Mouse (Mus musculus) c-Kit-negative CD71-positive TER-119-positive erythroid progenitor cells, embryonic 14.5 days (primary cell): ENCODE data around the gene Fkbp2.

ENCODE experiments used
- DNase-seq: peaks from one replicate; pipeline ENCODE4 v3.0.0-alpha.2; 2013; ENCODE audit warnings: low read depth, low spot score

Gene Fkbp2

GRCm38 (mm10) chr19:6940396-6941351, 39.6 kb downstream of the Fkbp2 start:
- DNase-seq, result no peak

DNA sequence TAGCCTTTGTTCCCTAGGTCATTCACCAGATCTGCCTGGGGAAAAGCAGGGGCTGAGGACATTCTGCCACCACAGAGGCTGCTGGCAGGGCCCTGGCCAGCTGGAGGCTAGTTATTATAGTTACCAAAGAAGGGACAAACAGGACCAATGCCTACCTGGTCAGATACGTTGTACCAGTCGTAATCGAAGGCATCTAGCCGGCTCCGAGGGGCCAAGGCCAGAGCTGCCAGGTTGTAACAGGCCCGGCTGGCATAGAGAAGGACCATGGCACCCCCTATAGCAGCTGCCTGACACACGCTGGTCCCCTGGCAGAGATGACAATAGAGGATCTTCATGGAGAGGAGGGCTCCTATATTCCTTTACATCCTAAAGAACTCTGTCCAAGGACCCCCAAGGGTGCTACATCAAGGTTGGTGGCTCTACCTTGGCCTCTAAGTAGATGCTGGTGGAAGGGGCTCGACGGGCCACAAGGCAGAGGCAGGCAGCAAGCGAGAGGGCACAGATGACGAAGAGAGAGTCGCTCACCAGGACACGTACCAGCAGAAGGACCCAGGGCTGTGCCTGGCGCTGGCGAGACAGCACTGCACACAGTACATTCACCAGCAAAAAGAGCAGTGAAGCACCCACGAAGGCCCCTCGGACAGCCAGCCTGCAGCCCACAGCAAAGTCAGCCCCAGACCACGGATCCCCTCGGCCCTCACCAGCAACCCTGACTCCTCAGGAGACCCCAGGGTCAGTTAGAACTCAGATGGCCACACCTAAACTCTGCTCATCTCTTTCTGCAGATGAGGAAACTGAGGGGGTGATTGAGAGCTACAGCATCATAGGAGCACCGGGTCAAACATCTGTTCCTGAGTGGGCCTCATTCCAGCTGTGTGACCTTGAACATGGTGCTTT, 40.9 kb downstream of the Fkbp2 start:
- DNase-seq, result no peak

DNA sequence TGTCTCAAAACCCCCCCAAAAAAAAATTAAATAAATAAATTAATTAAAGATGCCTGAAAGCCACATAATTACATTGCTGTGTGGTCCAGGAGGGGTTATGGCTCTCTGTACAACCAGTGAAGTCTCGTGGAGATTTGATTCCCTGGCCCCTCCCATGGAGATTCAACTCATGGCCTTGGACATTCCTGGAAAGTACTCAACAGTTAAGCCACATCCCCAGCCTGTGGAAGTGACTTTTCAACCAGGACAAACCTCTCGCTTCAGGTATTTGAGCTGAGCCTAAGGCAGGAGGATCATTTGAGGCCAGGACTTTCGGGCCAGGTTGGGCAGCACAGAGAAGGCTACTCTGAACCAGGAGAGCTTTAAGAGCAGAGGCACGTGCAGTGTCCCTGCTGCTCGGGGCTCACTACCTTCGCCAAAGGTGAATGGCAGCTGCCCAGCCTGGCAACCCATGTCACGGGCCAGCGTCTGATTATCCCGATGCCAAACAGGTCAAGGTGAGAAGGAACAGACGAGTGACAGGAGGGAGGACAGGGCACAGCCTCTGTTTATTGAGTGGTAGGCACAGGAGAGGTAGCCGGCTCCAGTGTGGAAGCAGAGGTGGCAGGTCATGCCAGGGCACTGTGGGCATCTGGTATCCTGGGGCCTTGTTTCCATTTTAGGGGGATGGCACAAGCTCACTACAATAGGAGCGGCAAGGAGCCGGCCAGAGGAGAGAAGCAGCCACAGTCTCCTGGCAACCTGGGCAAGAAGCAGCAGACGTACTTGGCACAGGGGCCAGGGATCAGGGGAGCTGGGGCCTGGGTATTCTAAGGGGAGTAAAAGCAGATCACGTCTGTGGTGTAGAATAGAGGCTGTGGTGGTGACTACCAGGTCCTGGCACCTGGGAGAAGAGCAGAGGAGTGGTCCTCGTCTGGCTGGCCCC, 42.5 kb downstream of the Fkbp2 start:
- DNase-seq, result no peak

DNA sequence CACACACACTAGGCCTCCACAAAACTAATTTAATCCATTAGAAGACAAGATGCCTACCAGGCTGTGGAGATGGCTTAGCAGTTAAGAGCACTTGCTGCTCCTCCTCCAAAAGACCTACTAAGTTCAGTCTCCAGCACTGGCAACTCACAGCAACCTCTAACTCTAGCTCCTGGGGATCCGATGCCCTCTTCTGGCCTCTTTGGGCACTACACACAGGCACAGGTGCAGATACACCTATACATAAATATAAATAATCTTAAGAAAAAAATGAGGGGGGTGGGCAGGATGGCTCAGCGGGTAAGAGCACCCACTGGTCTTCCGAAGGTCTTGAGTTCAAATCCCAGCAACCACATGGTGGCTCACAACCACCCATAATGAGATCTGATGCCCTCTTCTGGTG, 44.0 kb downstream of the Fkbp2 start:
- no peak for DNase-seq

DNA sequence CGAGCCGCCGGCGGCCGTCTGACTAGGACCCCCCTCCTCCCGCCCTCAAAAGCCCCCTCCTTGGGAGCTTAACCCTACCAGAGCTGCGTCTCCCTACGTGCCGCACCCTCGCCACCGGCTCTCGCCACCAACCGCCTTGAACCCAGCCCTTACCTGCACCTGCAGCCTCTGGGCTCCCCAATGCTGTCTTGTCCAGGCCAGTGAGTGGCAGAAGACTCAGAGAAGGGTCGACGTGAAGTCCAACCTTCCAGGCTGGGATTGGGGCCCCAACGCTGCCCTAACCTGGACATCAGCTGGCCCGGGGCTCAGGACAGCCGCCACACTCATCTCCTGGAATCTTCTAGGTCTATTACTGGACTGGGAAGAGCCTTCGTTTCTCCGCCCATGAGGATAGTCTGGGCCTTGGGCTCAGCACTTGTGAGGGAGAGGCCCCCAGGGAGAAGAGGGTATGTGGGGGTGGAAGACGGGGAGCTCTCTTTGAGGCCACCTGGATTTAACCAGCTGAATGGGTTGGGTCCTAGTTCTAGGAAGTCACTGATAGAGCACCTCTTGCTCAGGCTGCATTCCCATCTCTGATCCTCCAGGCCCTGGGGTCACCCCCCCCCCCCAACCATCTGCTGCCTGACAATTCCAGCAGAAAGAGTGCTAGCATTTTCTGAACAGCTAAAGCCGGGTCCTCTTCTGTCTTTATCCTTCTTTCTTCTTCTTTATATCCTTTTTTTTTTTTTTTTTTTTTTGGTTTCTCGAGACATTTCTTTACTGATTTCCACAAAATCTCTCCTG, 45.9 kb downstream of the Fkbp2 start, which contains the start of gene Kcnk4:
TSS of gene Kcnk4 (minus strand) at position 321 of the 783 bp plus-strand sequence.
- no peak for DNase-seq

DNA sequence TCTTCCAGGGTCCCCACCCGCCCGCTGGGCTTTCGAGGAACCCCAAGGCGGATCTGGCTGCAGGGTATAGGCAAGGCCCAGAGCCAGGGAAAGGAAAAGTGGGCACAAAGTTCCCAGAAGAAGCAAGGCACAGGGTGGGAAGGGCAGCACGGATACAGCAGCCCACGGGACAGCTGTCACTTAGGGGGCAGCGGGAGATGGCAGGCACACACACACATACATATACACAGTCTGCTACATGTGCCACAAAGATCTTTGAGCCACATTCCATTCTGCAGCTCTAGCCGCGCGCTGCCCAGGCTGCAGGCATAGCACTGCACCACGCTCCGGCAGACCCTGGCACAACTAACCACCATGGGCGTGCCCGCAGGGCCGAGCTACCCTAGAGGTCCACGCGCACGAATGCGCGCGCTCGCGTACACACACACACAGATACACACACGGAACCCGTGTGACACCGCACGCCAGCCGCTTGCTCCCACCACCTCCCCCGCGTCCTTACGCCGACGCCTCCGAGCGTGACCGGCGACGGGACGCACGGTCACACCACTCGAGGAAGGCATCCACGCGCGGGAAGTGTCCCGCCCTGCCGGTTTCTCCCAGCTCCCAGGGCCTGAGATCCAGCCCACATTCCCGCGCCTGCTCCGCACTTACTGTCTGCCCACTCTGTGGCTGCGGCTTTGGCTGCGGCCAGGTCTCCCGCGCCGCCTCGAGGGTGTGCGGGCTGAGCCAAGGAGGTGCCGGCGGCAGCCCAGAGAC, 46.7 kb downstream of the Fkbp2 start:
- no peak for DNase-seq

DNA sequence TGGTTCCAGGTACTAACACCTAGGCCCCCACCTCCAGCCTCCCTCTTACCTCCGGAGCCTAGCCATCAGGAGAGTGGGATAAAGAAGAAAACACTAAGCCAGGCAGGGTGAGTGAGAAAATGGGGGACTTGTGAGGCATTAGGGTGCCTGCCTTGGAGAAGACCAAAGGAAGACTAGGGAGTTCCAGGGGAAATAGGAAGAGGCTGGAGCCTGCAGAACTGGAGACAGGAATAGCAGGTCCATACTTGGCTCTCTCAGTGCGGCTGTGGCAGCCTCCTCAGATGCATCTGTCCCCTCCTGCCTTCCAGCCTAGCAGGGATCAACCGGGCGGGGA, 47.2 kb downstream of the Fkbp2 start:
- DNase-seq, result no peak

GRCm38 (mm10) chr19:6932018-6932417, 48.3 kb downstream of the Fkbp2 start:
- DNase-seq, result no peak

DNA sequence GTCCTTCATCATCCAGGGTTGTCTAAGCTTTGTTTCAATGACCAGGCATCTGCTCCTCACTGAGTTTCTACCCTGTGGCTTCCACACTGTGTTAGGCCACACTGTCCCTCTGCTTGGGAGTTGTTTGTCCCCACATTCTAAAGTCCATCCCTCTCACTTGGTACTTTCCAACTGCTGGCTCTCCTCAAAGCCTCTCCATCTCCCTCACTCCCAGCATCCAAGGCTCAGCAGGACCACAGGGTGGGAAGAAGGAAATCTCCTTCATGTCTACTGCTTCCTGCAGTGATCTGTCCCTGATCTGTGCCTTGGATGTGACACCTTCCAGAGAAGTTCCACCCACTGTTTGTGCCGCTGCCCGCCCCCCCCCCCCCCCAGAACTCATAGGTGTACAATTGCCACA, 49.3 kb downstream of the Fkbp2 start:
- no peak for DNase-seq

GRCm38 (mm10) chr19:6928080-6928479, 52.2 kb downstream of the Fkbp2 start:
- no peak for DNase-seq
